In the genomic region with DNA sequence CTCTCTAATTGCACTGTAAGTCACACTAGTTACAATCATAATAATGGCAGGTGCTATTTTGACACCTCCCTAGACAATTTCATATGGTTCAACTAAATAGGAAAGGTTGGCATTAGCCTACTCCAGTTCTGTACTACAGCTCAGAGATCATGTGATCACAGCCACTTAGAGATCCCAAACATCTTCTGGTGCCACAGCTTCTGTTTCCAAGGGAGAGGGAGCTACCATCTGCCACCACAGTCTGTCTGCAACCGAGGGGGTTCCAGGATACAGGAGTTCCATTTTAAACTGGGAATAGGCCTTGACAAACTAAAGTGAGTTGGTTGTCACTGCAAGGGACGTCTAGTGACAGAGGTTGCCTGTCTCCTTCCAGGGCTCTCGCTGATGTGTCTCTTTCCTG, we compare ENCODE assay signal across 14 mouse cellular contexts. TPM values are rescaled to one million over a fixed set of nuclear protein-coding genes. Genes with fewer than 3 reads are reported as not detected.
A peak's percentile ranks its signal among the peaks of the same experiment; 100 is the strongest.
DNase-seq lines count a peak whose midpoint lies in the region; TF ChIP-seq lines count a peak whose summit lies in the region.
"Had no signal": no experiment of that assay in that cellular context is flagged by ENCODE, and none has a peak within 500 bp of the region (broad histone marks: within the 10 kb centered on the region; RNA-seq: fewer than 3 reads in every experiment).

No protein-coding gene starts in this region.

- H3K4me3 ChIP-seq in left cerebral cortex, adult 2 months = no peak overlapping the region
- no peak overlapping the region for H3K4me3 ChIP-seq in gastrocnemius, adult 2 months
- H3K4me3 ChIP-seq: intestine, embryonic 15.5 days; neural tube, embryonic 15.5 days had no signal

- DNase-seq in left cerebral cortex, postnatal 14 days (ENCODE audit: low spot score in 2 of 2) = peak; percentile 62 to 71
- DNase-seq in left cerebral cortex, adult 2 months (ENCODE audit: extremely low spot score in 1 of 2, low spot score in 2 of 2) = no peak
- peak; percentile 42 to 56 for DNase-seq in frontal cortex, postnatal 10 days (ENCODE audit: low spot score in 2 of 2)
- DNase-seq in layer of hippocampus, postnatal 36 days = peak; percentile 81 to 82
- no peak for DNase-seq in urinary bladder, postnatal 25 days (ENCODE audit: low spot score)
- no peak for DNase-seq in gastrocnemius, adult 2 months
- DNase-seq in heart, adult 9 months (ENCODE audit: low spot score in 2 of 2) = no peak
- DNase-seq: heart, adult 18-20 months; heart, postnatal 10 days; kidney, postnatal 4 days; lung, adult 18-20 months; thymus, postnatal 14 days had no signal

- intact Hi-C loops in left cerebral cortex, postnatal 14 days (cut with DNase I) = no loop called here
- intact Hi-C loops in left cerebral cortex, adult 2 months (cut with DNase I) = no loop called here
- intact Hi-C loops in gastrocnemius, adult 2 months (cut with DNase I) = no loop called here

- no peak for TF ChIP-seq CTCF in left cerebral cortex, adult 2 months (IDR thresholded peaks at IDR 0.05)
- no peak for TF ChIP-seq CTCF in gastrocnemius, adult 2 months (IDR thresholded peaks at IDR 0.05)

- H3K27ac ChIP-seq in left cerebral cortex, adult 2 months = no peak overlapping the region
- no peak overlapping the region for H3K27ac ChIP-seq in gastrocnemius, adult 2 months
- H3K27ac ChIP-seq: intestine, embryonic 15.5 days; neural tube, embryonic 15.5 days had no signal

RNA-seq across cellular contexts. Expression of a gene that starts 33.2 kb away (rescaled TPM):
- under 1 TPM; 0.36 to 0.55 TPM for total RNA-seq in left cerebral cortex, postnatal 14 days (2021)
- under 1 TPM; 0.38 to 0.40 TPM for total RNA-seq in left cerebral cortex, adult 2 months (2021)
- total RNA-seq in layer of hippocampus, postnatal 36 days (2021) = under 1 TPM; 0.62 to 0.99 TPM
- total RNA-seq in gastrocnemius, adult 2 months (2021) = not detected

Comparison
In these comparisons a context has a peak if more than half of its experiments do, and no peak if none do; other contexts are left out.
1. DNase-seq: peak in left cerebral cortex, postnatal 14 days (2 of 2), frontal cortex, postnatal 10 days (2 of 2) and layer of hippocampus, postnatal 36 days (2 of 2); none in left cerebral cortex, adult 2 months (0 of 2), urinary bladder, postnatal 25 days (single experiment), gastrocnemius, adult 2 months (single experiment) and heart, adult 9 months (0 of 2).